Mouse (Mus musculus): ENCODE measurements at regions not wholly inside any gene's neighbourhood (a gene's known extent, or its start where the extent isn't known, plus 50 kb on each side); places are given as distances from the start of the nearest gene placed in this dataset.

GRCm38 (mm10) chr9:32936462-32936861 lies 300.4 kb downstream of the Ets1 start:
- 50% methylated on average over 9 of the region's 9 CpGs for WGBS
- no peak overlapping the region for H3K4me2 ChIP-seq
- no peaks in the 10 kb centered on the region for H3K4me1 ChIP-seq (ENCODE audit: control insufficient read depth, insufficient read depth, low read length)
- no peaks in the 10 kb centered on the region for H3K9me3 ChIP-seq (ENCODE audit: control insufficient read depth, low read length)
- DNase-seq (ENCODE audit: low spot score, missing footprints) (no peak), ATAC-seq (ENCODE audit: low FRiP score) (no peak)
- H3K36me3 ChIP-seq (ENCODE audit: control insufficient read depth, insufficient read depth, low read length), result no peaks in the 10 kb centered on the region
- H3K27me3 ChIP-seq (ENCODE audit: control insufficient read depth, insufficient read depth, low read length), result no peaks in the 10 kb centered on the region
- no peak overlapping the region for H3K27ac ChIP-seq (ENCODE audit: low read depth, low read length)
- H3K4me3 ChIP-seq (ENCODE audit: low read depth, low read length), result no peak overlapping the region
- no peak overlapping the region for H3K9ac ChIP-seq (ENCODE audit: low read length)

GRCm38 (mm10) chr9:32937391-32937790 lies 301.4 kb downstream of the Ets1 start:
- Histone ChIP-seq H3K4me1 (ENCODE audit: control insufficient read depth, insufficient read depth, low read length) (no peaks in the 10 kb centered on the region; the same call in 1 of the 2 replicates), H3K4me2 (no peak overlapping the region), H3K9me3 (ENCODE audit: control insufficient read depth, low read length) (no peaks in the 10 kb centered on the region), H3K27me3 (ENCODE audit: control insufficient read depth, insufficient read depth, low read length) (no peaks in the 10 kb centered on the region), H3K9ac (ENCODE audit: low read length) (no peak overlapping the region), H3K36me3 (ENCODE audit: control insufficient read depth, insufficient read depth, low read length) (no peaks in the 10 kb centered on the region), H3K4me3 (ENCODE audit: low read depth, low read length) (no peak overlapping the region), H3K27ac (ENCODE audit: low read depth, low read length) (no peak overlapping the region)
- 82% methylated on average over 7 of the region's 7 CpGs for WGBS
- no peak for ATAC-seq (ENCODE audit: low FRiP score)
- DNase-seq (ENCODE audit: low spot score, missing footprints), result no peak

- H3K27ac ChIP-seq (ENCODE audit: low read depth, low read length), result no peak overlapping the region
- no peak overlapping the region for H3K4me2 ChIP-seq
- WGBS, result 91% methylated on average over 6 of the region's 6 CpGs
- H3K4me3 ChIP-seq (ENCODE audit: low read depth, low read length), result no peak overlapping the region
- no peak for ATAC-seq (ENCODE audit: low FRiP score)
- no peak overlapping the region for H3K9ac ChIP-seq (ENCODE audit: low read length)
- DNase-seq (ENCODE audit: low spot score, missing footprints), result no peak
- H3K9me3 ChIP-seq (ENCODE audit: control insufficient read depth, low read length), result no peaks in the 10 kb centered on the region
- H3K27me3 ChIP-seq (ENCODE audit: control insufficient read depth, insufficient read depth, low read length), result no peaks in the 10 kb centered on the region
- H3K4me1 ChIP-seq (ENCODE audit: control insufficient read depth, insufficient read depth, low read length), result no peaks in the 10 kb centered on the region; the same call in 1 of the 2 replicates
- no peaks in the 10 kb centered on the region for H3K36me3 ChIP-seq (ENCODE audit: control insufficient read depth, insufficient read depth, low read length)
Observed at GRCm38 (mm10) chr9:32938857-32939256, 302.8 kb downstream of the Ets1 start.

GRCm38 (mm10) chr9:32939626-32940025 lies 303.6 kb downstream of the Ets1 start:
- Histone ChIP-seq H3K27me3 (ENCODE audit: control insufficient read depth, insufficient read depth, low read length) (no peaks in the 10 kb centered on the region), H3K4me2 (no peak overlapping the region), H3K4me1 (ENCODE audit: control insufficient read depth, insufficient read depth, low read length) (no peaks in the 10 kb centered on the region; the same call in 1 of the 2 replicates), H3K36me3 (ENCODE audit: control insufficient read depth, insufficient read depth, low read length) (no peaks in the 10 kb centered on the region), H3K9ac (ENCODE audit: low read length) (no peak overlapping the region), H3K4me3 (ENCODE audit: low read depth, low read length) (no peak overlapping the region), H3K27ac (ENCODE audit: low read depth, low read length) (no peak overlapping the region), H3K9me3 (ENCODE audit: control insufficient read depth, low read length) (no peaks in the 10 kb centered on the region)
- ATAC-seq (ENCODE audit: low FRiP score), result no peak
- no peak for DNase-seq (ENCODE audit: low spot score, missing footprints)
- 95% methylated on average over 3 of the region's 3 CpGs for WGBS

- 22% methylated on average over 19 of the region's 19 CpGs for WGBS
- Histone ChIP-seq H3K9me3 (ENCODE audit: control insufficient read depth, low read length) (no peaks in the 10 kb centered on the region), H3K36me3 (ENCODE audit: control insufficient read depth, insufficient read depth, low read length) (no peaks in the 10 kb centered on the region), H3K27ac (ENCODE audit: low read depth, low read length) (no peak overlapping the region), H3K4me3 (ENCODE audit: low read depth, low read length) (peak overlapping the region; percentile 45), H3K4me2 (peak overlapping the region; percentile 52), H3K9ac (ENCODE audit: low read length) (peak overlapping the region; percentile 64), H3K4me1 (ENCODE audit: control insufficient read depth, insufficient read depth, low read length) (no peaks in the 10 kb centered on the region; the same call in 1 of the 2 replicates), H3K27me3 (ENCODE audit: control insufficient read depth, insufficient read depth, low read length) (no peaks in the 10 kb centered on the region)
- peak; percentile 93 for ATAC-seq (ENCODE audit: low FRiP score)
- DNase-seq (ENCODE audit: low spot score, missing footprints), result peak; percentile 99
Observed at GRCm38 (mm10) chr9:32940111-32940813, 304.2 kb downstream of the Ets1 start.

GRCm38 (mm10) chr9:32940919-32941767 lies 305.1 kb downstream of the Ets1 start:
- Histone ChIP-seq H3K9ac (ENCODE audit: low read length) (no peak overlapping the region), H3K9me3 (ENCODE audit: control insufficient read depth, low read length) (no peaks in the 10 kb centered on the region), H3K4me3 (ENCODE audit: low read depth, low read length) (no peak overlapping the region), H3K4me2 (peak overlapping the region; percentile 52), H3K27ac (ENCODE audit: low read depth, low read length) (no peak overlapping the region), H3K36me3 (ENCODE audit: control insufficient read depth, insufficient read depth, low read length) (no peaks in the 10 kb centered on the region), H3K4me1 (ENCODE audit: control insufficient read depth, insufficient read depth, low read length) (no peaks in the 10 kb centered on the region; the same call in 1 of the 2 replicates), H3K27me3 (ENCODE audit: control insufficient read depth, insufficient read depth, low read length) (no peaks in the 10 kb centered on the region)
- DNase-seq (ENCODE audit: low spot score, missing footprints) (peak; percentile 83), ATAC-seq (ENCODE audit: low FRiP score) (peak; percentile 47; the same call in 1 of the 2 replicates)
- 52% methylated on average over 12 of the region's 12 CpGs for WGBS

- Histone ChIP-seq H3K4me3 (ENCODE audit: low read depth, low read length) (no peak overlapping the region), H3K9me3 (ENCODE audit: control insufficient read depth, low read length) (no peaks in the 10 kb centered on the region), H3K9ac (ENCODE audit: low read length) (no peak overlapping the region), H3K27me3 (ENCODE audit: control insufficient read depth, insufficient read depth, low read length) (no peaks in the 10 kb centered on the region), H3K4me2 (no peak overlapping the region), H3K36me3 (ENCODE audit: control insufficient read depth, insufficient read depth, low read length) (no peaks in the 10 kb centered on the region), H3K4me1 (ENCODE audit: control insufficient read depth, insufficient read depth, low read length) (no peaks in the 10 kb centered on the region; the same call in 1 of the 2 replicates), H3K27ac (ENCODE audit: low read depth, low read length) (no peak overlapping the region)
- ATAC-seq (ENCODE audit: low FRiP score), result no peak
- DNase-seq (ENCODE audit: low spot score, missing footprints), result no peak
Observed at GRCm38 (mm10) chr9:32941768-32942030, 305.7 kb downstream of the Ets1 start.

GRCm38 (mm10) chr9:32947221-32947620 lies 311.2 kb downstream of the Ets1 start:
- Histone ChIP-seq H3K36me3 (ENCODE audit: control insufficient read depth, insufficient read depth, low read length) (no peaks in the 10 kb centered on the region), H3K4me1 (ENCODE audit: control insufficient read depth, insufficient read depth, low read length) (no peaks in the 10 kb centered on the region), H3K4me2 (no peak overlapping the region), H3K9ac (ENCODE audit: low read length) (no peak overlapping the region), H3K27ac (ENCODE audit: low read depth, low read length) (no peak overlapping the region), H3K27me3 (ENCODE audit: control insufficient read depth, insufficient read depth, low read length) (no peaks in the 10 kb centered on the region), H3K9me3 (ENCODE audit: control insufficient read depth, low read length) (no peaks in the 10 kb centered on the region), H3K4me3 (ENCODE audit: low read depth, low read length) (no peak overlapping the region)
- ATAC-seq (ENCODE audit: low FRiP score), result no peak
- 88% methylated on average over 3 of the region's 3 CpGs for WGBS
- no peak for DNase-seq (ENCODE audit: low spot score, missing footprints)

- no peak for ATAC-seq (ENCODE audit: low FRiP score)
- 81% methylated on average over 3 of the region's 3 CpGs for WGBS
- Histone ChIP-seq H3K27ac (ENCODE audit: low read depth, low read length) (no peak overlapping the region), H3K4me2 (no peak overlapping the region), H3K4me3 (ENCODE audit: low read depth, low read length) (no peak overlapping the region), H3K36me3 (ENCODE audit: control insufficient read depth, insufficient read depth, low read length) (no peaks in the 10 kb centered on the region), H3K27me3 (ENCODE audit: control insufficient read depth, insufficient read depth, low read length) (no peaks in the 10 kb centered on the region), H3K4me1 (ENCODE audit: control insufficient read depth, insufficient read depth, low read length) (no peaks in the 10 kb centered on the region), H3K9ac (ENCODE audit: low read length) (no peak overlapping the region), H3K9me3 (ENCODE audit: control insufficient read depth, low read length) (no peaks in the 10 kb centered on the region)
- no peak for DNase-seq (ENCODE audit: low spot score, missing footprints)
Observed at GRCm38 (mm10) chr9:32949036-32949435, 313.0 kb downstream of the Ets1 start.
